Mouse (Mus musculus) midbrain, embryonic 15.5 days (tissue): ENCODE measurements around the gene Hmcn1. TPM values are rescaled to one million over a fixed set of nuclear protein-coding genes. Genes with fewer than 3 reads are reported as not detected.
A peak's percentile ranks its signal among the peaks of the same experiment; 100 is the strongest.

Experiments used
- ATAC-seq: fragments of 200-750 bp; cut with Nextera tagmentation; replicated peaks from 2 replicates; pipeline ENCODE4 v1.8.0; 2017; ENCODE audit warnings: moderate TSS enrichment
- H3K27ac ChIP-seq: fragments of 300-500 bp; sonication (generic); 2 replicates; pipeline ENCODE4 v1.5.1; 2015; ENCODE audit warnings: mild to moderate bottlenecking, inconsistent platforms
- H3K27me3 ChIP-seq: fragments of 300-500 bp; sonication (generic); replicated peaks from 2 replicates; pipeline ENCODE4 v1.6.1; 2015; ENCODE audit warnings: inconsistent platforms
- H3K36me3 ChIP-seq: fragments of 300-500 bp; sonication (generic); replicated peaks from 2 replicates; pipeline ENCODE4 v1.6.1; 2015; ENCODE audit warnings: inconsistent platforms
- H3K4me1 ChIP-seq: fragments of 300-500 bp; sonication (generic); 2 replicates; pipeline ENCODE4 v1.6.1; 2015; ENCODE audit warnings: inconsistent platforms
- H3K4me2 ChIP-seq: fragments of 300-500 bp; sonication (generic); 2 replicates; pipeline ENCODE4 v1.6.1; 2015; ENCODE audit warnings: inconsistent platforms, mild to moderate bottlenecking, moderate library complexity
- H3K4me3 ChIP-seq: fragments of 300-500 bp; sonication (generic); 2 replicates; pipeline ENCODE4 v1.5.1; 2015; ENCODE audit warnings: mild to moderate bottlenecking, inconsistent platforms
- H3K9ac ChIP-seq: fragments of 300-500 bp; sonication (generic); 2 replicates; pipeline ENCODE4 v1.6.1; 2015; ENCODE audit warnings: mild to moderate bottlenecking, inconsistent platforms
- H3K9me3 ChIP-seq: fragments of 300-500 bp; sonication (generic); 2 replicates; pipeline ENCODE4 v1.6.1; 2016; ENCODE audit warnings: inconsistent platforms
- WGBS: fragments of 180-500 bp; shearing (Covaris S2); methylation state at CpG from one replicate; pipeline ENCODE4 v1.1.7; 2015; ENCODE audit warnings: mixed read lengths; 5-methylcytosine and 5-hydroxymethylcytosine counted together
- polyA plus RNA-seq: library from polyadenylated mRNA; unstranded; fragments of >200 nt; fragmentation: Nextera tagmentation; extraction: Ambion mirVana; gene quantifications from 2 replicates; pipeline ENCODE4 v1.2.1, GENCODE M21; 2015

Hmcn1 gene
- polyA plus RNA-seq, 1 experiment from 2014 or later: 1.8 TPM

DNA sequence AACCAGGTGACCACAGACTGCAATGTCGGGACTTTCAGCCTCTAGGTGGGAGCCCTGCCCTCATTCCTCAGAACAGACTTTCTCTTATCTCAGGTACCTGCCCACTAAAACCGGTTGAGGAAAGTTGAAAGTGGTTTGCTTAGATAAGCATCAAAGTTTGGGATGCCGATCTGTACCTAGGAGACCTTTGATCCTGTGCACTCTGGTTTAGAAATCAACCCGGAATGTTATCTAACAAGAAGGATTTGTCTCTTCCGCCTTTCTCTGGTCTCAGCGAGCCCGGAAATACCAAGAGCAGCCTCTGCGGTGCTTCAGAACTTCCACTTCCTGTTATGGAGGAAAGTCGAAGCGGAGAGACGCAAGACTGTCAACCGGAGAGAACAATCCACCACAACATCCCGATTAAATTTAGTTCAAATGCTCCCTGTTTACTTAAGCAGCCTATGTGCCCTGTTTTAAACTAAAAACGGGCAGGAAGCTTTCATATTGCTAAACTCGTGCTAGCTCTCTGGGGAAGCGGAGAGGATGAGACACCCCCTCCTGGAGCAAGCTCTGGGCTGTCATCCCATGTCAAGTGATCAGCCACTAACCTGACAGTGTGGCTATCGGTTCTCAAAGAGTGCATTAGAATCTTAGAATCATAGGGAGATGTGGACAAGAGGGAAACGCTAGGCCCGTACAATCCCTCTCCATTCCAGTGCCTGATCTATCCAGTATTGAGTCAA lies 32.0 kb upstream of the Hmcn1 start:
- Histone ChIP-seq H3K9ac (no peak overlapping the region), H3K27me3 (no peaks in the 10 kb centered on the region), H3K9me3 (no peaks in the 10 kb centered on the region), H3K36me3 (no peaks in the 10 kb centered on the region), H3K4me3 (no peak overlapping the region), H3K4me1 (no peaks in the 10 kb centered on the region), H3K27ac (no peak overlapping the region), H3K4me2 (no peak overlapping the region)
- WGBS: 89% methylated on average over 19 of the region's 19 CpGs
- no peak for ATAC-seq

- WGBS: 59% methylated on average over 2 of the region's 2 CpGs
- Histone ChIP-seq H3K9me3 (no peaks in the 10 kb centered on the region), H3K36me3 (no peaks in the 10 kb centered on the region), H3K4me3 (no peak overlapping the region), H3K27me3 (no peaks in the 10 kb centered on the region), H3K4me1 (no peaks in the 10 kb centered on the region), H3K27ac (no peak overlapping the region), H3K4me2 (no peak overlapping the region), H3K9ac (no peak overlapping the region)
- no peak for ATAC-seq
Measured at GRCm38 (mm10) chr1:151019273-151019890, 26.1 kb upstream of the Hmcn1 start.

DNA sequence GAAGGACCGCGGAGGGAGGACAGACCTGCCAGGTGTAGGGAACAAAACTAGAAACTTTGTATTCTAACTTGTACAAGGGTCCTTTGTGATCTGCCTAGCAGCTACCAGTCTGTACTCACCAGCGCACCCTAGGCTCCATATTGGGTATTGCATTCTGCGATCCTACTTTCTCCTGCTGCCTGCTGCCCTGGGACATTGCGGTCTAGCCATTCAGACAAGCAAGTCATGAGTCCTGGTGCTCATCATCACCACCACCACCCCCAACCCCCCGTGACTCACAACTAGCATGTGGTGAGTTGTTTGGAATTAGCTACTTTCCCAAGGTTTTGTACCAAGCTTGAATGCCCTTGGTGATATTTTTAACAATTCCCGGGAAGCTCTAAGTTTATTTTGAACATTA lies 17.8 kb upstream of the Hmcn1 start:
- Histone ChIP-seq H3K4me3 (no peak overlapping the region), H3K4me1 (no peaks in the 10 kb centered on the region), H3K9ac (no peak overlapping the region), H3K4me2 (no peak overlapping the region), H3K36me3 (no peaks in the 10 kb centered on the region), H3K27me3 (no peaks in the 10 kb centered on the region), H3K9me3 (no peaks in the 10 kb centered on the region), H3K27ac (no peak overlapping the region)
- 30% methylated on average over 7 of the region's 7 CpGs for WGBS
- no peak for ATAC-seq

- WGBS: 32% methylated on average over 6 of the region's 6 CpGs
- peak; percentile 80; the same call in 1 of the 2 replicates for ATAC-seq
- H3K9me3 ChIP-seq: no peaks in the 10 kb centered on the region
- no peak overlapping the region for H3K4me3 ChIP-seq
- no peak overlapping the region for H3K4me2 ChIP-seq
- no peak overlapping the region for H3K27ac ChIP-seq
- H3K4me1 ChIP-seq: no peaks in the 10 kb centered on the region
- H3K9ac ChIP-seq: no peak overlapping the region
- H3K36me3 ChIP-seq: no peaks in the 10 kb centered on the region
- H3K27me3 ChIP-seq: no peaks in the 10 kb centered on the region
Measured at GRCm38 (mm10) chr1:151009115-151009797, 16.0 kb upstream of the Hmcn1 start.

- H3K9me3 ChIP-seq: no peaks in the 10 kb centered on the region
- no peak overlapping the region for H3K4me2 ChIP-seq
- no peak overlapping the region for H3K27ac ChIP-seq
- no peak overlapping the region for H3K9ac ChIP-seq
- no peaks in the 10 kb centered on the region for H3K36me3 ChIP-seq
- no peak overlapping the region for H3K4me3 ChIP-seq
- WGBS: 65% methylated on average over 4 of the region's 4 CpGs
- H3K27me3 ChIP-seq: no peaks in the 10 kb centered on the region
- no peak for ATAC-seq
- H3K4me1 ChIP-seq: no peaks in the 10 kb centered on the region
Measured at GRCm38 (mm10) chr1:151007747-151008146, 14.5 kb upstream of the Hmcn1 start.

DNA sequence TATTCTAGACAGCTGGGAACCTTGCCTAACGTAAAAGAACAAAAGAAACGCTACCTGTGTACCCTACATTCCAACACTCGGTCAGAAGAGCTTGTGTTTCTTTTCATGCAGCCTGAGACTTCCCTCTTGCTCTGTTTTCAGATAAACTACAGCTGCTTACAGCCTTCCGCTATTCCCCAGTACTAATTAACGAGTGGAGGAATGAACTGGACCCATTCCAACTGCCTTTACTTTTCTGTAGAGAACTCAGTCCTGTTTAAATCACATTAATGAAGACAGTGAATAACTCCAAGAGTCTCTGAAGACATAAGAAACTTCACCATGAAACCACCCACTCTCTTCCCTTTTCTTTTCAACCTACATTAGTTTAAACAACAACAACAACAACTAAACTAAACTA lies 10.8 kb upstream of the Hmcn1 start:
- no peaks in the 10 kb centered on the region for H3K4me1 ChIP-seq
- no peak overlapping the region for H3K9ac ChIP-seq
- H3K4me3 ChIP-seq: no peak overlapping the region
- no peak for ATAC-seq
- no peaks in the 10 kb centered on the region for H3K9me3 ChIP-seq
- no peak overlapping the region for H3K27ac ChIP-seq
- 76% methylated on average over 5 of the region's 5 CpGs for WGBS
- no peaks in the 10 kb centered on the region for H3K36me3 ChIP-seq
- no peak overlapping the region for H3K4me2 ChIP-seq
- H3K27me3 ChIP-seq: no peaks in the 10 kb centered on the region

- H3K4me2 ChIP-seq: no peak overlapping the region
- H3K9ac ChIP-seq: no peak overlapping the region
- ATAC-seq: no peak
- H3K4me3 ChIP-seq: no peak overlapping the region
- no peaks in the 10 kb centered on the region for H3K9me3 ChIP-seq
- no peaks in the 10 kb centered on the region for H3K36me3 ChIP-seq
- 77% methylated on average over 8 of the region's 8 CpGs for WGBS
- H3K27ac ChIP-seq: no peak overlapping the region
- no peaks in the 10 kb centered on the region for H3K27me3 ChIP-seq
- no peaks in the 10 kb centered on the region for H3K4me1 ChIP-seq
Measured at GRCm38 (mm10) chr1:151001868-151002428, 8.7 kb upstream of the Hmcn1 start.

DNA sequence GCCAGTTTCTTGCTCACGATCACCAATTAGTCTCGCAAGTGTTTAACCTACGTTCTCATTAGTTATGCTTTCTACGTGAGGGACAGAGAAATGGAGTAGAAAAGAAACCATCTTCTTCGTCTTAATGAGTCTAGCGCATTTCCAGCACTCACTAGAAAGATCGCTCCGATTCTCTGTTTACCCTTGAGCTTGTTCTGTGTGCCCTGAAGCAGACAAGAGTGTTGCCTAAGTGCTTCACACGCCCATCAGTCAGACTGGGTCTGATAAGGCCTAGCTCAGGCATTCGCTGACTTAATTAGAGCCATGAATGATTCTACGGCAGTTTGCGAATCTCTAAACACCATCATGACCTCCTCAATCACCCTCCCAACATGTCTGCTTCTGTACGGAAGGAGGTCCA lies 7.5 kb upstream of the Hmcn1 start:
- Histone ChIP-seq H3K4me1 (no peaks in the 10 kb centered on the region), H3K9me3 (no peaks in the 10 kb centered on the region), H3K27me3 (no peaks in the 10 kb centered on the region), H3K4me2 (no peak overlapping the region), H3K27ac (no peak overlapping the region), H3K4me3 (no peak overlapping the region), H3K9ac (no peak overlapping the region), H3K36me3 (no peaks in the 10 kb centered on the region)
- WGBS: 73% methylated on average over 13 of the region's 13 CpGs
- ATAC-seq: no peak

DNA sequence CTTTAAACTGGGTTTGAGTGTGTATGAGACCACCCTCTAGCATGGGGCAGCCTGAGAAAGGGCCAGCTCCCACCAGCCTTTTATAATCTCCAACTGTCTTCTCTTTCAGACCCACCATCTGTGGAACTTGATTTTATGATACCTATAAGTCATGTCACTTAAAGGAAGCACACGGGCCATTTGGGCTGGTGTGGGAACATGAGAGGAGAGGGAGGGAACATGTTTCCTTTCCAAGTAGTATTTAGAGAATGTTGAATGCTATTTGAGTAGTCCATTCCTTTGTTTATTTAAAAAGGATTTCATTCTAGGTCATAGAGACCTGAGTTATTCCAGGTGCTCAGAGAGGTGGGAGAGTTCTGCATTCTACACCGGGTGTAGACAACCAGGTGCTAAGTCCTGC lies 1.4 kb upstream of the Hmcn1 start:
- H3K36me3 ChIP-seq: no peaks in the 10 kb centered on the region
- 0 out of 2 replicates have a peak, but pooled peaks cover 6% of the 10 kb centered on the region for H3K27me3 ChIP-seq
- H3K4me3 ChIP-seq: no peak overlapping the region
- H3K4me2 ChIP-seq: no peak overlapping the region
- no peak overlapping the region for H3K9ac ChIP-seq
- H3K27ac ChIP-seq: no peak overlapping the region
- no peaks in the 10 kb centered on the region for H3K9me3 ChIP-seq
- no peak for ATAC-seq
- peaks cover 22% of the 10 kb centered on the region for H3K4me1 ChIP-seq
- WGBS: 85% methylated on average over 2 of the region's 2 CpGs

DNA sequence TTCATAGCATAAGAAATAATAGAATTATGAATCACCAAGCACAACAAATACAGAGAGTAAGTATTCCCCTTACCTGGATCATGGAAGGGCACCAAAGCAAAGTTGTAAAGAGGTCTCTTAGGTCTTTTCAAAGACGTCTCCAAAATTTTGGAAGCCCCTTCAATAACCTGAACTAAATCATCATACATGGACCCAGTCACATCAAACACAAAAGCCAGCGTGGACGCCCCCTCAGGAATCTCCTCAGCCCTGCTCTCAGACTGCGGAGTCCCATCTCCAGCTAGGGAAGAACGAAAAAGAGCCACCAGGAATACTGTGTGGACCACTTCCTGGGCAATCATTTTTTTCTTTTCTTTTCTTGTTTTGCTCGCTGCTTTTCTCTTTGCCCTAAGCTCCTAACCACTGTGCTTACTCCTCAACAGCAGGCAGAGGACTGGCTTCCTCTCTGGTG lies 499 bp downstream of the Hmcn1 start:
- peak overlapping the region; percentile 51 for H3K4me3 ChIP-seq
- peaks cover 22% of the 10 kb centered on the region for H3K4me1 ChIP-seq
- no peak overlapping the region for H3K27ac ChIP-seq
- 0 out of 2 replicates have a peak, but pooled peaks have one; percentile 31 for ATAC-seq
- H3K9ac ChIP-seq: peak overlapping the region; percentile 48; the same call in 1 of the 2 replicates
- WGBS: 2% methylated on average over 6 of the region's 6 CpGs
- H3K36me3 ChIP-seq: no peaks in the 10 kb centered on the region
- peak overlapping the region; percentile 99 for H3K4me2 ChIP-seq
- H3K27me3 ChIP-seq: 0 out of 2 replicates have a peak, but pooled peaks cover 6% of the 10 kb centered on the region
- H3K9me3 ChIP-seq: no peaks in the 10 kb centered on the region

GRCm38 (mm10) chr1:150991745-150992554 lies 1.3 kb downstream of the Hmcn1 start:
- ATAC-seq: peak; percentile 58
- no peaks in the 10 kb centered on the region for H3K9me3 ChIP-seq
- H3K36me3 ChIP-seq: no peaks in the 10 kb centered on the region
- H3K9ac ChIP-seq: peak overlapping the region; percentile 24
- 0 out of 2 replicates have a peak overlapping the region, but pooled peaks have one; percentile 2 for H3K27ac ChIP-seq
- peak overlapping the region; percentile 51 for H3K4me3 ChIP-seq
- peak overlapping the region; percentile 99 for H3K4me2 ChIP-seq
- 0 out of 2 replicates have a peak, but pooled peaks cover 6% of the 10 kb centered on the region for H3K27me3 ChIP-seq
- H3K4me1 ChIP-seq: peaks cover 22% of the 10 kb centered on the region
- WGBS: 5% methylated on average over 10 of the region's 10 CpGs
